In the genomic region with DNA sequence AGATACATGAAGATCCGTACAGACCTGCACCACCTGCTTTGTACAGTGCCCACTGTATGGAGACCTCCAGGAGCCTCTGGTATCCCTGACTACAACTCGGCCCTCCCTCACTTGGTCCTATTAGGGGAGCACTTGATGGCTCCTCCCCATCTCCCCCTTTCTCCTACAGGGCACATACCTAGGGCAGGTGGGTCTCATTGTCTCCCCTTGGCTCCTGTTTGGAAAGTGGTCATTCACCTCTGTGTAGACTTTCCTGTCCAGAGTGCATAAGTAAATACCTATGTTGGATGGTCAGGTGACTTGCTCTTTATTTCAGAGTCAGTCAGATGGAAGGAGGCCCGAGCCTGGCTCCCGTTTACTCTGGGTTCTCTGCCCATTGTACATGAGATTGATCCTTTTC, we compare ENCODE assay signal across 22 mouse cellular contexts.
A peak's percentile ranks its signal among the peaks of the same experiment; 100 is the strongest.
DNase-seq lines count a peak whose midpoint lies in the region; ATAC-seq and TF ChIP-seq lines count a peak whose summit lies in the region.
"Had no signal": no experiment of that assay in that cellular context is flagged by ENCODE, and none has a peak within 500 bp of the region (broad histone marks: within the 10 kb centered on the region; RNA-seq: fewer than 3 reads in every experiment).

No protein-coding gene starts in this region.

- H3K27me3 ChIP-seq in lung, embryonic 14.5 days (ENCODE audit: insufficient read depth, low read length): no peaks in the 10 kb centered on the region
- no peaks in the 10 kb centered on the region for H3K27me3 ChIP-seq in lung, postnatal 0 days (replicated peaks; ENCODE audit: insufficient read depth, low read length)
- no peaks in the 10 kb centered on the region for H3K27me3 ChIP-seq in stomach, embryonic 16.5 days (ENCODE audit: control insufficient read depth, insufficient read depth, low read length)
- H3K27me3 ChIP-seq: forebrain, embryonic 13.5 days; hindbrain, embryonic 13.5 days had no signal

- no peaks in the 10 kb centered on the region for H3K36me3 ChIP-seq in lung, embryonic 14.5 days (ENCODE audit: insufficient read depth)
- H3K36me3 ChIP-seq in lung, postnatal 0 days (ENCODE audit: insufficient read depth, low read length): no peaks in the 10 kb centered on the region
- H3K36me3 ChIP-seq in stomach, embryonic 16.5 days (ENCODE audit: control insufficient read depth, insufficient read depth, low read length): no peaks in the 10 kb centered on the region
- H3K36me3 ChIP-seq: forebrain, embryonic 10.5 days; hindbrain, embryonic 13.5 days had no signal

- DNase-seq in lung, embryonic 14.5 days: no peak
- no peak for DNase-seq in lung, postnatal 10 days
- DNase-seq in lung, postnatal 0 days (ENCODE audit: low spot score): no peak
- no peak for DNase-seq in lung, postnatal 4 days
- DNase-seq in gastrocnemius, adult 18-20 months (ENCODE audit: low spot score): no peak
- DNase-seq: adrenal gland, adult 2 months; adrenal gland, postnatal 14 days; cerebellum, adult 11 months; cerebellum, adult 2 months; cerebellum, adult 9-11 months; cerebellum, postnatal 25 days; gastrocnemius, adult 2 months; gastrocnemius, postnatal 14 days; heart, adult 11 months had no signal

- no peak for TF ChIP-seq CTCF in lung, embryonic 14.5 days (IDR thresholded peaks at IDR 0.05; ENCODE audit: low read depth)
- TF ChIP-seq CTCF in lung, postnatal 0 days (IDR thresholded peaks at IDR 0.05): no peak

- ATAC-seq in lung, embryonic 14.5 days (ENCODE audit: insufficient read depth): peak; percentile 73; the same call in 1 of the 2 replicates
- peak; percentile 70 for ATAC-seq in lung, postnatal 0 days
- ATAC-seq in stomach, embryonic 16.5 days (ENCODE audit: insufficient read depth, low FRiP score): 0 out of 2 replicates have a peak, but pooled peaks have one; percentile 25
- ATAC-seq: CD4-positive, CD25-positive, alpha-beta regulatory T cell, adult 4 months; forebrain, embryonic 13.5 days; forebrain, embryonic 16.5 days; hindbrain, postnatal 0 days had no signal

- WGBS in lung, embryonic 14.5 days: 59% methylated on average over 4 of the region's 4 CpGs
- WGBS in lung, postnatal 0 days: 50% methylated on average over 4 of the region's 4 CpGs
- WGBS in stomach, embryonic 16.5 days: 67% methylated on average over 4 of the region's 4 CpGs

- H3K4me3 ChIP-seq in lung, embryonic 14.5 days (ENCODE audit: low read depth, low read length): no peak overlapping the region
- H3K4me3 ChIP-seq in lung, postnatal 0 days (ENCODE audit: low read depth, low read length): no peak overlapping the region
- H3K4me3 ChIP-seq in stomach, embryonic 16.5 days (replicated peaks; ENCODE audit: low read length): no peak overlapping the region
- H3K4me3 ChIP-seq: forebrain, embryonic 10.5 days; forebrain, embryonic 13.5 days; gastrocnemius, adult 2 months; hindbrain, embryonic 13.5 days had no signal

- no peak for TF ChIP-seq EP300 in lung, postnatal 0 days (IDR thresholded peaks at IDR 0.05)

- no peaks in the 10 kb centered on the region for H3K9me3 ChIP-seq in lung, embryonic 14.5 days (ENCODE audit: low read depth, low read length)
- no peaks in the 10 kb centered on the region for H3K9me3 ChIP-seq in lung, postnatal 0 days (ENCODE audit: low read length)
- no peaks in the 10 kb centered on the region for H3K9me3 ChIP-seq in stomach, embryonic 16.5 days (replicated peaks; ENCODE audit: control insufficient read depth, low read length)
- H3K9me3 ChIP-seq: forebrain, embryonic 10.5 days; forebrain, embryonic 13.5 days; hindbrain, embryonic 13.5 days had no signal

- H3K9ac ChIP-seq in lung, embryonic 14.5 days: no peak overlapping the region
- no peak overlapping the region for H3K9ac ChIP-seq in lung, postnatal 0 days (replicated peaks; ENCODE audit: low read depth)
- no peak overlapping the region for H3K9ac ChIP-seq in stomach, embryonic 16.5 days (ENCODE audit: low read length)
- H3K9ac ChIP-seq: forebrain, embryonic 13.5 days; hindbrain, embryonic 13.5 days had no signal

- H3K4me1 ChIP-seq in lung, embryonic 14.5 days (ENCODE audit: insufficient read depth): no peaks in the 10 kb centered on the region
- no peaks in the 10 kb centered on the region for H3K4me1 ChIP-seq in lung, postnatal 0 days (ENCODE audit: insufficient read depth, low read depth, low read length)
- H3K4me1 ChIP-seq in stomach, embryonic 16.5 days (ENCODE audit: control insufficient read depth, insufficient read depth, low read length): no peaks in the 10 kb centered on the region
- H3K4me1 ChIP-seq: forebrain, embryonic 10.5 days; forebrain, embryonic 13.5 days; hindbrain, embryonic 13.5 days had no signal

- H3K27ac ChIP-seq in lung, embryonic 14.5 days (ENCODE audit: low read depth): no peak overlapping the region
- no peak overlapping the region for H3K27ac ChIP-seq in lung, postnatal 0 days (ENCODE audit: low read length)
- no peak overlapping the region for H3K27ac ChIP-seq in stomach, embryonic 16.5 days (ENCODE audit: low read length)
- H3K27ac ChIP-seq: forebrain, embryonic 10.5 days; forebrain, embryonic 13.5 days; gastrocnemius, adult 2 months; hindbrain, embryonic 13.5 days; hindbrain, postnatal 0 days had no signal

- H3K4me2 ChIP-seq in lung, embryonic 14.5 days: no peak overlapping the region
- H3K4me2 ChIP-seq in lung, postnatal 0 days (replicated peaks; ENCODE audit: low read depth, low read length): no peak overlapping the region
- no peak overlapping the region for H3K4me2 ChIP-seq in stomach, embryonic 16.5 days (ENCODE audit: low read depth, low read length)
- H3K4me2 ChIP-seq: forebrain, embryonic 13.5 days; heart, embryonic 11.5 days; hindbrain, embryonic 13.5 days had no signal
